Mouse (Mus musculus) midbrain, embryonic 13.5 days (tissue): ENCODE data around the gene Dnah2. TPM values are rescaled to one million over a fixed set of nuclear protein-coding genes. Genes with fewer than 3 reads are reported as not detected.
A peak's percentile ranks its signal among the peaks of the same experiment; 100 is the strongest.

Experiments used
- ATAC-seq: fragments of 200-750 bp; cut with Nextera tagmentation; 2 replicates; pipeline ENCODE4 v1.8.0; 2017; ENCODE audit warnings: mild to moderate bottlenecking, moderate TSS enrichment, moderate library complexity
- H3K27ac ChIP-seq: fragments of 300-500 bp; sonication (generic); 2 replicates; pipeline ENCODE4 v1.5.1; 2015; ENCODE audit warnings: inconsistent platforms, mild to moderate bottlenecking, moderate library complexity
- H3K27me3 ChIP-seq: fragments of 300-500 bp; sonication (generic); 2 replicates; pipeline ENCODE4 v1.6.1; 2015; ENCODE audit warnings: mild to moderate bottlenecking, inconsistent platforms
- H3K36me3 ChIP-seq: fragments of 300-500 bp; sonication (generic); 2 replicates; pipeline ENCODE4 v1.6.1; 2015; ENCODE audit warnings: mild to moderate bottlenecking, inconsistent platforms
- H3K4me1 ChIP-seq: fragments of 300-500 bp; sonication (generic); replicated peaks from 2 replicates; pipeline ENCODE4 v1.6.1; 2015; ENCODE audit warnings: inconsistent platforms
- H3K4me2 ChIP-seq: fragments of 300-500 bp; sonication (generic); replicated peaks from 2 replicates; pipeline ENCODE4 v1.6.1; 2015; ENCODE audit warnings: moderate library complexity, mild to moderate bottlenecking, inconsistent platforms
- H3K4me3 ChIP-seq: fragments of 300-500 bp; sonication (generic); replicated peaks from 2 replicates; pipeline ENCODE4 v1.5.1; 2015; ENCODE audit warnings: mild to moderate bottlenecking, inconsistent platforms
- H3K9ac ChIP-seq: fragments of 300-500 bp; sonication (generic); replicated peaks from 2 replicates; pipeline ENCODE4 v1.6.1; 2015; ENCODE audit warnings: mild to moderate bottlenecking, inconsistent platforms
- H3K9me3 ChIP-seq: fragments of 300-500 bp; sonication (generic); 2 replicates; pipeline ENCODE4 v1.6.1; 2016; ENCODE audit warnings: mild to moderate bottlenecking, inconsistent platforms
- WGBS: fragments of 180-500 bp; shearing (Covaris S2); methylation state at CpG from one replicate; pipeline ENCODE4 v1.1.7; 2015; 5-methylcytosine and 5-hydroxymethylcytosine counted together
- polyA plus RNA-seq: library from polyadenylated mRNA; unstranded; fragments of >200 nt; fragmentation: Nextera tagmentation; extraction: Ambion mirVana; gene quantifications from 2 replicates; pipeline ENCODE4 v1.2.1, GENCODE M21; 2015

The Dnah2 gene
- 2.2 and 2.7 TPM in 2 replicates for polyA plus RNA-seq

DNA sequence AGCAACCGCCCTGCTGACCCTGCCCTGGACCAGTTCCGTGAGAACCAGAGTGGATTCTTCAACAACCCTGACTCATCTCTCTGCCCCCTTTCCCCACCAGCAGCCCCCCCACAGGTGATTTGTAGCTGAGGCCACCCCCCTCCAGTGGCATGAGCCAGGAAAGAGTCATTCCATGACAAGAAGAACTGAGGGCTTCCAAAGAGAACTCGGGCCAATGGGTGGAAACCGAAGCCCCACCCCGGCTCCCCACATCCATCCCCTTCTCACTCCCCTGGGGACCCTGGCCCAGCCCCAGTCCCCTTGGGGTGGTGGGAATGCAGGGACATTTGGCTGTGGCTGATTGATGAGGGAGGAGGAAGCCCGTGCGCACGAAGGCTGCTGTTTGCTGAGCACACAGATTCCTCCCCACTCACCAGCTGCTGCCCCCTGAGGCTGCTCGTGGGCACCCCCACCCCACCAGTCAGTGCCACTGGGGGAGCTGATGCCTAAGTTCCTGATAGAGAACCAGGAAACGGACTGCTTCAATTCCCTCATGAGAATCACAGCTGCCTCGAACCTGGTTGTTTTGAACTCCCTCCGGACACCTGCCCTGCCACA lies at the start of gene Dnah2:
Gene Dnah2, minus strand, starts transcription at position 51 of the 597 bp plus-strand sequence.
- Histone ChIP-seq H3K9me3 (no peaks in the 10 kb centered on the region), H3K4me1 (peaks cover 79% of the 10 kb centered on the region), H3K36me3 (0 out of 2 replicates have a peak, but pooled peaks cover under 1% of the 10 kb centered on the region), H3K4me3 (no peak within 1 kb of the TSS), H3K27ac (peak within 1 kb of the TSS; percentile 93), H3K4me2 (peak within 1 kb of the TSS; percentile 83; the same call in 1 of the 2 replicates), H3K27me3 (no peaks in the 10 kb centered on the region; the same call in 1 of the 2 replicates), H3K9ac (peak within 1 kb of the TSS; percentile 36; the same call in 1 of the 2 replicates)
- 47% methylated on average over 12 of the region's 12 CpGs for whole genome bisulfite sequencing
- ATAC-seq = no peak

DNA sequence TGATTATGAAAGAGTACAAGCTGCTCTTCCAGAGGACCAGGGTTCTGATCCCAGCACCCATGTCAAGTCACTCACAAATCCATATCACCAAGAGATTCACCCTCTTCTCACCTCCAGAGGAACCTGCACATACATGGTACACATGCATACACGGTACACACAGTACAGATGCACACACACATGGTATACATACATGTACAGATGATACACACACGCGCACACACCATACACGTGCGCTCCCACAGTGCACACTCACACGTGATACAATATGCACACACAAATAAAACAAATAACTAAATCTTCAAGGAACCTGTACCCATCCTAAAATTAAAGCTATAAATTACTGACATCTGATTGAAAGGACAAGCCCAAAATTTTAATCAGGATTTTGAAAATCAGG lies 45.9 kb upstream of the Dnah2 start:
- no peak overlapping the region for H3K27ac ChIP-seq
- no peak overlapping the region for H3K4me2 ChIP-seq
- no peak overlapping the region for H3K4me3 ChIP-seq
- ATAC-seq = no peak
- H3K9me3 ChIP-seq = no peaks in the 10 kb centered on the region
- no peaks in the 10 kb centered on the region for H3K27me3 ChIP-seq
- peaks cover 40% of the 10 kb centered on the region for H3K36me3 ChIP-seq
- H3K9ac ChIP-seq = no peak overlapping the region
- H3K4me1 ChIP-seq = peaks cover 15% of the 10 kb centered on the region
- 97% methylated on average over 6 of the region's 6 CpGs for WGBS

DNA sequence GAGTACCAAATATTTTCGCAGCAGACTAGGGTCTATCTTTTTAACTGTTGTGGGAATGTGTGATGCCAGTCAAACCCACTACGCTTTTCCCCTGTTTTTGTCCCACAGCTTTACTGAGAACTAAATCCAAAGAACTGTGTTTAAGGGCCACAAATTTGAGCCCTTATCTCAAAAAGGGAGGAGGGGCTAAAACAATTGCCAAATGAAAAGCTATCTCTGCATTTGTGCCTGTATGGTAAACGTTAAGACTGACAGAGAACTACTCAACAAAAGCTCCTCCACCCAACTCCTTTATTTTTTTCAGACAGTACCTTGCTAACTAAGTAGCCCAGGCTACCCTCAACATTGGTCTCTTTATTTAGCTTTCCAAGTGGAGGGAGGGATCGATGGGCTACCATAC lies 43.9 kb upstream of the Dnah2 start:
- H3K27me3 ChIP-seq = no peaks in the 10 kb centered on the region
- no peaks in the 10 kb centered on the region for H3K9me3 ChIP-seq
- 89% methylated on average over 4 of the region's 4 CpGs for WGBS
- H3K4me3 ChIP-seq = no peak overlapping the region
- ATAC-seq = no peak
- H3K4me1 ChIP-seq = 0 out of 2 replicates have a peak, but pooled peaks cover 8% of the 10 kb centered on the region
- H3K9ac ChIP-seq = no peak overlapping the region
- H3K27ac ChIP-seq = peak overlapping the region; percentile 64
- H3K36me3 ChIP-seq = peaks cover 60% of the 10 kb centered on the region
- no peak overlapping the region for H3K4me2 ChIP-seq

DNA sequence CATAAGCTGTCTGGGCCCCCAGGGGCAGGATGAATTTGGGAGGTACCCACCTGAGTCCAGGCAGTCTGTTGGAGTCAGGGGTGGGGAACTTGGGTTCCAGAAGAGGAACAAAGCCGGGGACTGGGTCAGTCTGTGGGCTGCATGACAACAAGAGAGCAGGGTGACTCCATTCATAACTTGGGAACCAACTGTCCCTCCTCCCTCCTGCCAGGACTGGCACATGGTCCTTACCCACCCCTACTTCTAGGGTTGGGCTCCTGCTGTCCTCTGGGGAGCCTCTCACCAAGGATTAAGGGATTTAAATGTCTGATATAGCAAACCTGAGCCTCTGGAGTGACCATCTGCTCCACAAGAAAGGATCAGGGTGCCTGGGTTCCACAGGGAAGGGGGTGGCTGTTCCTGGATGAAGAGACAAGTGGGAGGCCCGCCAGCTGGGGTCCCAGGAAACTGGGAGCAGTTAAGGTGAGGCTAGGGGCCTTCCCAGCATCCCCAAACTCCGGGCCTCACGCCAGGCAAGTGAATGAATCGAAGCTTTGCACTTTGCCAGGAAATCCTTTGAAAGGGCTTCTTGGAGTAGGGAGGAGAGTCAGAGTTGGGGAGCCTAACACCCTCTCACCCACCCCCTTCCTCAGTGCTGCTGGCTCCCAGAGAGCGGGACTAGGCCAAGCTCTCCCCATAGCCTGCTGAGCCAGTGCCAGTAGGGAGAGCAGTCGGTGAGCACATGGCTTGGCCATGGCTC lies 43.2 kb upstream of the Dnah2 start:
- H3K9ac ChIP-seq = 0 out of 2 replicates have a peak overlapping the region, but pooled peaks have one; percentile 10
- 0 out of 2 replicates have a peak, but pooled peaks cover 8% of the 10 kb centered on the region for H3K4me1 ChIP-seq
- no peaks in the 10 kb centered on the region for H3K27me3 ChIP-seq
- peaks cover 68% of the 10 kb centered on the region for H3K36me3 ChIP-seq
- ATAC-seq = peak; percentile 62
- H3K4me2 ChIP-seq = no peak overlapping the region
- H3K4me3 ChIP-seq = no peak overlapping the region
- no peaks in the 10 kb centered on the region for H3K9me3 ChIP-seq
- H3K27ac ChIP-seq = peak overlapping the region; percentile 64
- WGBS = 68% methylated on average over 7 of the region's 7 CpGs

DNA sequence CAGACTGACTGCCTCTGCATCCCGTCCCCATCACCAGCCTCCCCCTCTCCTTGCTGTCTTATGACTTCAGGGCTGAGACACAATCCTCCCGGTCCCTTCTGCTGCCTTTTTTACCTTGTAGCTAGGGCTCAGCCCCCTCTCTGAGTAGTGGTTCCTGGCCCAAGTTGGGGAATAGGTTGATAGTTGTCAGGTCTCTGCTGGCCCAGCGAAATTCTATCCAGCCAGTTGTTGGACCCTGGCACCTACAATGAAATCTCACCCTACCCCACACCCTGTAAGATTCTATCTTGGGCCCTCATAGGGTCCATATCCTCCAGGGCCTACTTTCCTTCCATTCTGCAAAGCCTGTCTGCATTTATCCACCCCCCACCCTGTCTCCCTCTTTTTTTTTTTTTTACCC lies 42.5 kb upstream of the Dnah2 start:
- no peak for ATAC-seq
- Histone ChIP-seq H3K36me3 (peaks cover 70% of the 10 kb centered on the region), H3K4me1 (0 out of 2 replicates have a peak, but pooled peaks cover 8% of the 10 kb centered on the region), H3K9me3 (no peaks in the 10 kb centered on the region), H3K27ac (no peak overlapping the region), H3K4me2 (no peak overlapping the region), H3K27me3 (no peaks in the 10 kb centered on the region), H3K4me3 (no peak overlapping the region), H3K9ac (no peak overlapping the region)
- 86% methylated on average over 3 of the region's 3 CpGs for WGBS

DNA sequence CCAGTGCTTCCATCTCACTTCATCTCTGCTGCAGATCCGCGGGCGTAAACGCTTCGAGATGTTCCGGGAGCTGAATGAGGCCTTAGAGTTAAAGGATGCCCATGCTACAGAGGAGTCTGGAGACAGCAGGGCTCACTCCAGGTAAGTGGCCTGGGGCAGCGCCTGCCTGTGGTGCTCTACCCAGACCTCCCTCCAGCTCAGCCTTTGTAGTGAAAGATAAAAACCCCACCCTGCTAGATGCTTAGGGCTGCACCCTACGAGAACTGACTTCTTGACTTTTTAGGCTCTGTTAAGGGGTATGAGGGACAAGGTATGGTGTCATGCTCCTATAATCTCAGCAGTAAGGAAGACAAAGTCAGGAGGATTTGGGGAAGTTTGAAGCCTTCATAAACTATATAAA lies 41.7 kb upstream of the Dnah2 start:
- Histone ChIP-seq H3K4me2 (no peak overlapping the region), H3K4me3 (no peak overlapping the region), H3K4me1 (0 out of 2 replicates have a peak, but pooled peaks cover 8% of the 10 kb centered on the region), H3K27ac (no peak overlapping the region), H3K9me3 (no peaks in the 10 kb centered on the region), H3K36me3 (peaks cover 67% of the 10 kb centered on the region), H3K9ac (no peak overlapping the region), H3K27me3 (no peaks in the 10 kb centered on the region)
- no peak for ATAC-seq
- WGBS = 95% methylated on average over 8 of the region's 8 CpGs

DNA sequence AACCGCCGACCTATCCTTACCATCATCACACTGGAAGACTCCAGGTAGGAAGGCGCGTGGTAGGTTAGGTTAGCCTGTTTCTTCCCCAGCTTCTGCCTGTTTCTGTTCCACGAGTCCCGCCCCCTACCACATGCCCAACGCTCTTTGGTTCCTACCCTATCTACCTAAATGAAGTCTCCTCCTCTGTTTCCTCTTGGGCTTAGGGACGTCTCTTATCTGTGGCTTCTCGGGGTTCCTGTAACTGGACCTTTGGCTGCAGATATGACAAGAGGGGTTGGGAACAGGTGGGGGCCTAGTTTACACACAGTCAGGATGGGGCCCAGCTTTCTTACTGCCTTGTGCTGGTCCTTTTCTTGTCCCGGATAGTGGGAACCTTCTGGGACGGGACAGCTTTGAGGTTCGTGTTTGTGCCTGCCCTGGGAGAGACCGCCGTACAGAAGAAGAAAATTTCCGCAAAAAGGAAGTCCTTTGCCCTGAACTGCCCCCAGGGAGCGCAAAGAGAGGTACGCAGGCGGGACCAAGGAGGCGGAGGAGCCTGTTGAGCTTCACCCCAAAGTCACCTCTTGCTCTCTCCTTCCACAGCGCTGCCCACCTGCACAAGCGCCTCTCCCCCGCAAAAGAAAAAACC lies 40.4 kb upstream of the Dnah2 start:
- Histone ChIP-seq H3K4me2 (no peak overlapping the region), H3K36me3 (peaks cover 61% of the 10 kb centered on the region), H3K4me3 (no peak overlapping the region), H3K27ac (no peak overlapping the region), H3K4me1 (0 out of 2 replicates have a peak, but pooled peaks cover 8% of the 10 kb centered on the region), H3K9ac (no peak overlapping the region), H3K9me3 (no peaks in the 10 kb centered on the region), H3K27me3 (no peaks in the 10 kb centered on the region)
- 96% methylated on average over 22 of the region's 22 CpGs for WGBS
- ATAC-seq = no peak

DNA sequence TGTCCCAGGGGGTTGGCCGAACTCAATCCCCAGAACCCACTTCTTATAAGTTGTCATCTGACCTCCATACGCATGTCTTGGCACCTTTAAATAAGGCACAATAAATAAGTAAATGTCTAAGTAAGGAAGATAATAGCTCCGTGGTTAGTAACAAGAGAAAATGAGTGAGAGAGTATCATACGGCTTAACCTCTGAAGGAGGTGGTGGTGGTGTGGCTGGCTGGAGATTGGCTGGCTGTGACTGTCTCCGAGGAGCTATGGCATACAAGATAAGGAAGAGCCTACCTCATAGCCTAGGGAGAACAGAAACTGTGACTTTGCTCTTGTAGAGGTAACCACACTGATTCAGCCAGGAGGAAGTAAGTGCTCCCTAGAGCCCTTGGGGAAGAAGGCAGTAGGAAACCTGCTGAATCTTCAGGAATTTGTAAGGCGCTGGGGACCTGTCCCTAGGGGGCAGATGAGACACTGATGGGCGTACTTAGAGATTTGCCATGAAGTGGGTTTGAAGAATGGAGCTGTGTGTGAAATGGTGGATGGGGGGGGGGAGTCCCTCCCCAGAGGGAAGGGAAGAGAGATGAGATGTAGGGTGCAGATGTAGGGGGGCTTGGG lies 36.9 kb upstream of the Dnah2 start:
- no peak overlapping the region for H3K4me2 ChIP-seq
- peaks cover 42% of the 10 kb centered on the region for H3K36me3 ChIP-seq
- WGBS = 86% methylated on average over 7 of the region's 7 CpGs

DNA sequence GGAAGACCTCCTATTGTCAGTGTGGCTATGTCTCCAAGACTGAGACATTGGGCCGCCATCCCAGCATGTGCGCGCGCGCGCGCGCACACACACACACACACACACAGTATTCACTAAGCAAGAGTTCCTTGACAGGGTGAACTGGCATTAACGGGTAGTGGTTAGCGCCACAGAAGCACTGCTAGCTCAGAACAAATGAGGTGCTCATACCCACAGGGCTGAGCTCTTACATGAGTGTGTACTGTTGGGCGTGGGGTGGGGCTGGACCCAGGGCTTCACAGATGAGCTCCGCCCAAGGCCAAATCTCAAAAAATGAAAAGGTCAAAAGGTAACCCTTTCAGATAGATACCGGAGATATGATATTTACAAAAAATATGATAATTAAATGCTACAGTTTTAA lies 36.0 kb upstream of the Dnah2 start:
- no peaks in the 10 kb centered on the region for H3K9me3 ChIP-seq
- H3K36me3 ChIP-seq = peaks cover 34% of the 10 kb centered on the region
- H3K27ac ChIP-seq = no peak overlapping the region
- no peak for ATAC-seq
- peaks cover 14% of the 10 kb centered on the region for H3K4me1 ChIP-seq
- H3K27me3 ChIP-seq = no peaks in the 10 kb centered on the region
- no peak overlapping the region for H3K9ac ChIP-seq
- H3K4me3 ChIP-seq = no peak overlapping the region
- WGBS = 95% methylated on average over 13 of the region's 13 CpGs
- H3K4me2 ChIP-seq = no peak overlapping the region

More for the DNA sequence above, 36.9 kb upstream of the Dnah2 start:
- no peak overlapping the region for H3K4me3 ChIP-seq
- peaks cover 14% of the 10 kb centered on the region for H3K4me1 ChIP-seq
- no peak for ATAC-seq
- H3K9me3 ChIP-seq = no peaks in the 10 kb centered on the region
- H3K27me3 ChIP-seq = no peaks in the 10 kb centered on the region
- no peak overlapping the region for H3K27ac ChIP-seq
- no peak overlapping the region for H3K9ac ChIP-seq

DNA sequence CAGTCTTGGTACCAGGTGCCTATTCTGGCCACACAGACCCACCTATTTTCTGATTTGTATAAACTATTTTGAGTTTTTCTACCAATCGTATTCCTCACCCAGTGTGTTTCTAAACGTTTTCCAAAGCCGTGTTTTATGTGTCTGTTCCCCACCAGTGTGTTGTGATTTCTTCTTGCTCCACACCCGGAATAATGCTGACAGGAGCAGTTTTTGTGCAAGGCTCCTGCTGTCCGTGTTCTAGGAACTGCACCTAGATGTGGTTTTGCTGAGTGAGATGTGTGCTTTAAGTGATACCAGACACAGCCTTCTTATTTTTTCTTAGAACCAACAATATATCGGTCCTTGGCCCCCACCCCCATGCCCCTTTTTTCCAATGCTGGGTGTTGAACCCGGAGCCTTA lies 35.1 kb upstream of the Dnah2 start:
- WGBS = 90% methylated on average over 7 of the region's 7 CpGs

DNA sequence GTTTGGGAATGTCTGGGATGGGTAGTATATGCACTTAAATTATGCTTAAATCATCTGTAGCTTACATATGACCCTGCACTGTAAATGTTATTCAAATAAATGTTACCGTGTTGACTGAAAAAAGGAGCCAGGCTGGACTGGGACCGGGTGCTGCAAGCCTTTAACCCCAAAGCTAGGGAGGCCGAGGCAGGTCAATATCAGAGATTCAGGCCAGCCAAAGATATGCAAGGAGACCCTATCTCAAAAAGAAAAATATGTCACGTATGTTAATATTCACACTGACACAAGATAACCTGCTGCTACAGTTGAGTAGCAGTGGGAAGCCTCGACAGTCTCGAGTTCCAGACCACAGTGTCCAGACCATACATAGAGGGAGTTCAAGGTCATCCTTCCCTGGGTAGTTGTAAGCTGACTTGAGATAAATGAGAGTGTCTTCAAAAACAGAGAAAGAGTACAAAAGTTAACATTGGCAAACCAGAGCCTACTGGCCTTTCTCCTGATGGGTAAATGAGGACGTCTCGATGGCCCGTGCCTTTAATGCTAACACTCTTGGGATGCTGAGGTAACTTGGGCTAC lies 33.4 kb upstream of the Dnah2 start:
- peak overlapping the region; percentile 82 for H3K9ac ChIP-seq
- peak overlapping the region; percentile 86 for H3K4me2 ChIP-seq
- peaks cover 8% of the 10 kb centered on the region for H3K36me3 ChIP-seq
- no peak overlapping the region for H3K27ac ChIP-seq
- no peaks in the 10 kb centered on the region for H3K9me3 ChIP-seq
- peak overlapping the region; percentile 89 for H3K4me3 ChIP-seq
- H3K27me3 ChIP-seq = no peaks in the 10 kb centered on the region
- peaks cover 28% of the 10 kb centered on the region for H3K4me1 ChIP-seq
- ATAC-seq = no peak
- WGBS = 63% methylated on average over 9 of the region's 9 CpGs

More for the DNA sequence above, 35.1 kb upstream of the Dnah2 start:
- Histone ChIP-seq H3K36me3 (peaks cover 25% of the 10 kb centered on the region), H3K4me1 (peaks cover 14% of the 10 kb centered on the region), H3K9me3 (no peaks in the 10 kb centered on the region), H3K27ac (no peak overlapping the region), H3K4me2 (no peak overlapping the region), H3K4me3 (no peak overlapping the region), H3K27me3 (no peaks in the 10 kb centered on the region), H3K9ac (no peak overlapping the region)
- ATAC-seq = no peak
